Mouse (Mus musculus): ENCODE data around the gene Sugp1. TPM values are rescaled to one million over a fixed set of nuclear protein-coding genes. Genes with fewer than 3 reads are reported as not detected.
"Not testable (repeated sequence)": the region's sequence is repeated elsewhere in the genome, so short reads cannot be mapped to it uniquely, and the experiment has no call there.

The Sugp1 gene
- total RNA-seq, 2 experiments from 2014 or later, result 17.2 to 18.4 TPM

GRCm38 (mm10) chr8:70037994-70038393 is 4.6 kb upstream of the Sugp1 start:
- intact Hi-C loops (cut with DNase I), result no loop called here
- DNase-seq (ENCODE audit: low spot score), result no peak

GRCm38 (mm10) chr8:70041885-70042546 is 597 bp upstream of the Sugp1 start:
- DNase-seq (ENCODE audit: low spot score), result peak; percentile 4
- intact Hi-C loops (cut with DNase I), result loop anchor here (5.0 kb wide), 1 partner anchor 90 kb away; the partner anchor contains the start of gene Nr2c2ap

GRCm38 (mm10) chr8:70043996-70044395 is 1.4 kb downstream of the Sugp1 start:
- intact Hi-C loops (cut with DNase I), result loop anchor here (5.0 kb wide), 1 partner anchor 88 kb away; the partner anchor contains the start of gene Nr2c2ap
- no peak for DNase-seq (ENCODE audit: low spot score)

- no peak for DNase-seq (ENCODE audit: low spot score)
- intact Hi-C loops (cut with DNase I), result no loop called here
Observed at GRCm38 (mm10) chr8:70049662-70050061, 7.0 kb downstream of the Sugp1 start.

DNA sequence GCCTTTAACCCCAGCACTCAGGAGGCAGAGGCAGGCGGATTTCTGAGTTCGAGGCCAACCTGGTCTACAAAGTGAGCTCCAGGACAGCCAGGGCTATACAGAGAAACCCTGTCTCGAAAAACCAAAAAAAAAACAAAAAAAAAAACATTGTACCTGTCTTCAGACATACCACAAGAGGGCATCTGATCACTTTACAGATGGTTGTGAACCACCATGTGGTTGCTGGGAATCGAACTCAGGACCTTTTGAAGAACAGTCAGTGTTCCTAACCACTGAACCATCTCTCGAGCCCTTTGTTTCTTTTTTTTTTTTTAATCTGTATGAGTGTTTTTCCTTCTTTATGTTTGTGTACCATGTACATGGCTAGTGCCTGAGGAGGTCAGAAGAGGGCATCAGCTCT is 7.8 kb downstream of the Sugp1 start:
- DNase-seq (ENCODE audit: low spot score); intact Hi-C loops (cut with DNase I): not testable (repeated sequence)

- intact Hi-C loops (cut with DNase I), result no loop called here
Observed at GRCm38 (mm10) chr8:70057721-70058120, 15.1 kb downstream of the Sugp1 start.

GRCm38 (mm10) chr8:70071836-70072440 is 29.3 kb downstream of the Sugp1 start:
- intact Hi-C loops (cut with DNase I), result no loop called here
- no peak for DNase-seq (ENCODE audit: low spot score)

More at GRCm38 (mm10) chr8:70057721-70058120, 15.1 kb downstream of the Sugp1 start:
- DNase-seq (ENCODE audit: low spot score), result no peak

- intact Hi-C loops (cut with DNase I), result no loop called here
Observed at GRCm38 (mm10) chr8:70072441-70073069, 29.9 kb downstream of the Sugp1 start, which contains the start of gene Tm6sf2. Gene Tm6sf2 (plus strand): TSS chr8:70072924.

GRCm38 (mm10) chr8:70073120-70073519 is 30.5 kb downstream of the Sugp1 start:
- no peak for DNase-seq (ENCODE audit: low spot score)
- intact Hi-C loops (cut with DNase I), result no loop called here

More at GRCm38 (mm10) chr8:70072441-70073069, 29.9 kb downstream of the Sugp1 start, which contains the start of gene Tm6sf2:
- peak; percentile 10 for DNase-seq (ENCODE audit: low spot score)

DNA sequence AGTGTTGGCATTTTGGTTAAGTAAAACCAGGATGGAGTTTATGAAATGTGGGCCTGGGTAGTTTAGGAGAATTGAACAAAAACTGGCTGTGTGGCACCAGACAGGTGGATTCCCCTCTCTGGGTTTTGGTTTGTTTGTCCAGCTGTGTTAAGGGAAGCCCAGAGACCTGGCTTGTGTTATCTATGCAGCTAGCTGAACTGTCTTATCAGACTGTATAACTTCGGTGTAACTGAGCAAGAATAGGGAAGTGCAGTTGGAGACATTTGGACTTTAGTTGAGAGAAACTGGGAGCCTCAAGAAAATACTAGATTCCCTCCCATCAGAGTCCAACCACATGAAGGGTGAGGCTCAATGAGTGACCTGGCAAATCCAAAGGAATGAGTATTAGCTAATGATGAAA is 31.1 kb downstream of the Sugp1 start:
- intact Hi-C loops (cut with DNase I), result no loop called here
- no peak for DNase-seq (ENCODE audit: low spot score)

GRCm38 (mm10) chr8:70081976-70082375 is 39.4 kb downstream of the Sugp1 start:
- intact Hi-C loops (cut with DNase I), result no loop called here
- no peak for DNase-seq (ENCODE audit: low spot score)

DNA sequence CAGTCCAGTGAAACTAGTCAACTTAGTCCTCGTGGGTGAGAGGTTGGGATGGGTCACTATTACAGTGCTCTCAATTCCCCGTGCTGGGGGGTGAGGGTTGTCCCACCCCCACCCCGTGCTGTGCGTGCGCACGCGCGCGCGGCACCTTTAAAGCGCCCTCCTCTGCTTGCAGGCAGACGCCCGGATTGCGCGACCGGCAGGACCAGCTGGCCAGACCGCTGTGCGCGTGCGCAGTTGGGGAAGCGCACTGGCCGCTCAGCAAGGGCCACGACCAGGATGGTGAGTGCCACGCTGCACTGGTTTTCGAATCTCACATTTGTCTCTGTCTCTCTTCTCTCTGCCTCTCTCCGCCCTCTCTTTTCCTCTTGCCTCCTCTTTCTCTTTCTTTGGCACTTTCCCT is 40.7 kb downstream of the Sugp1 start, which contains the start of gene Hapln4:
TSS of gene Hapln4 (plus strand) at position 173 of the 400 bp plus-strand sequence.
- intact Hi-C loops (cut with DNase I), result no loop called here
- DNase-seq (ENCODE audit: low spot score), result no peak

GRCm38 (mm10) chr8:70084191-70085065 is 41.8 kb downstream of the Sugp1 start:
- intact Hi-C loops (cut with DNase I), result loop anchor here (5.0 kb wide), 1 partner anchor 83 kb away; no protein-coding TSS in a partner anchor
- DNase-seq (ENCODE audit: low spot score), result no peak

DNA sequence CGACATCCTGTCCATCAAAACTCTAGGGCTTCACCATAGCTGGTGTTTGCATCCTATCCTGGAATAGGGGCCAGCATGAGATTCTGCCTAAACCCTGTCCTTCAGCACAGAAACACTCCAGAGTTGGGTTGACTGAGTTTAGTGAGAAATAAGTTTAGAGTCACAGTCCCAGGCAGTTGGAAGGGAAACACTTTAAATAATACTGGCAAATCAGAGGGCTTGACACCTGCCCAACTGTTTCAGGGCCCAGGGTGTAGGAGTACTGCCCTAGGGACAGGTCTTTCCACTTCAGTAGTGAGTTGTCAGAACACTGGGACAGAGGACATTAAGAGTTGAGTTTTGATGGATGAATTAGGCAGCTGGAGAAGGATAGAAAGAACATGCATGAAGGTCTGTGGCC is 43.5 kb downstream of the Sugp1 start:
- no peak for DNase-seq (ENCODE audit: low spot score)
- intact Hi-C loops (cut with DNase I), result loop anchor here (2.0 to 5.0 kb wide), 2 partner anchors 81 to 137 kb away; no protein-coding TSS in a partner anchor

DNA sequence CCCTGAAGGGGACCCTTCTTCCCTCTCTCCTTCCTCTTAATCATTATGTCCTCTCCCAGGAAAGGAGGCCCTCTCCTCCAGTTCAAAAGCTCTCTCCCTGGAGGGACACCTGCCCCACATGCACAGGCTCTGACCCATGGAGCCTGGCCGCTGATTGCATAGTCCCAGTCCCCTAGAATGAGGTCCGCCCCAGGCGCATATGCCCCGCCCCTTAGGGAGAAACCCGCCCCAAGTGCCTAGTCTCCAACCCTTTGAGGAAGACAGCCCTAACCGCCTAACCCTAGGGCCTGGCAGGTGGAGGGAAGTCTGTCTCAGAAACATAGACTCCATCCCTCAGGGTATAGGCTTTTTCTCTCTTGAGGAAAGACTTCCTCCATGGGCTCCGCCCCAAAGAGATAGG is 44.6 kb downstream of the Sugp1 start:
- intact Hi-C loops (cut with DNase I), result loop anchor here (2.0 to 5.0 kb wide), 2 partner anchors 80 to 136 kb away; no protein-coding TSS in a partner anchor
- no peak for DNase-seq (ENCODE audit: low spot score)

- intact Hi-C loops (cut with DNase I), result loop anchor here (2.0 to 5.0 kb wide), 2 partner anchors 79 to 135 kb away; no protein-coding TSS in a partner anchor
- DNase-seq (ENCODE audit: low spot score), result no peak
Observed at GRCm38 (mm10) chr8:70087836-70088650, 45.4 kb downstream of the Sugp1 start.

GRCm38 (mm10) chr8:70089296-70089960 is 46.8 kb downstream of the Sugp1 start:
- no peak for DNase-seq (ENCODE audit: low spot score)
- intact Hi-C loops (cut with DNase I), result loop anchor here (5.0 kb wide), 1 partner anchor 78 kb away; no protein-coding TSS in a partner anchor

DNA sequence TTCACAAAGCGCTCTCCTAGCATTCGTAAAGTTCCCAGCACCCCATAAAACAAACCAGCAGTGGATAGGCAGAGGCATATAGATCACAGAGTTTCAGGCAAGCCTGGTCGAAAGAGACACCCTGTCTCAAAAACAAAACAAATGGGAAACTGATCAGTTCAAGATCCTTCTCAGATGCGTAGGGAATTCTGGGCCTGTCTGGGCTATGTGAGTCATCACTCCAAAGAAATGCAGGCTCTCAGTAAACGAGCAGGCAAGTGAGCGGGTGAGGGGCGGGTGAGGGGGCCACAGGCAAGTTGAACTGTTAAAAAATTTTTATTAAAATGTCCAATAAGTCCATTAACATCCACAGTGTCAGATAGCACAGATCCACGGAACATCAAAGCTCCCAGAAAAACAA is 50.2 kb downstream of the Sugp1 start:
- no peak for DNase-seq (ENCODE audit: low spot score)
- intact Hi-C loops (cut with DNase I), result no loop called here

All from heart, postnatal 25 days (tissue).